Mouse (Mus musculus) CD8-positive naive resting alpha-beta T cell, adult 2 months (primary cell): ENCODE measurements at regions not wholly inside any gene's neighbourhood (a gene's known extent, or its start where the extent isn't known, plus 50 kb on each side); places are given as distances from the start of the nearest gene placed in this dataset.
"Not testable (repeated sequence)": the region's sequence is repeated elsewhere in the genome, so short reads cannot be mapped to it uniquely, and the experiment has no call there.

Source experiments
- DNase-seq, 2 experiments: peaks; one replicate each; pipeline ENCODE4 v3.0.0; 2022; ENCODE audit warnings: low read depth in 2 of 2, low spot score in 2 of 2

DNA sequence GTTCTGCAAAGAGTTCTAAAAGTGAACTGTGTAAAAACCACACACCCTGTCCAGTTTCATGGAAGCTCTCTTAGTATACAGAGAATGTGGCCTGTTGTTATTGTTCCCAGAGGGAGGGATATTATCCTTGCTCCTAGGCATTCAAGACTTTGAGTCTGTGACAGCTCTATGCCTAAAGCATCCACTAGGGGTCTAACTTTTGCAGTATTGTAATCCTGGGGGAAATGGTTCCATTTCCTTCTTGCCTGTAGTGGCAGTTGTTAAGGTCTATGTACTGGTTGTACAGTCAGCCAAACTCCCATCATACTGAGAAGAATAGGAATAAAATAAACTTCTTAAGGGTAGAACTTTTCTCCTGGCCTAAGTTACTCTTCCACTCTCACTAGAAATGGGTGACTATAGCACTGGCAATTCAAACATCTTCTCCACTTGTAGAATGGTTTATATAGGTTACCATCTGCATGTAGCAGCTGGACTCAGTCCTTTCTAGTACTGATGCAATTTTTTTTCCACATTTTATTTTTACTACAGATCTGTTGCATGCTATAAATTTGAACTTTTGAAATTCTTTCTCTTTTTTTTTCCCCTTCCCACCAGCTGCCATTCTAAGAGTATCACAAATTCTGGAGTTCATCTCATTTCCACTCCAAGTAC is 51.4 kb upstream of the Dpt start:
- peak in 1 of 2 experiments; percentile 3 for DNase-seq

DNA sequence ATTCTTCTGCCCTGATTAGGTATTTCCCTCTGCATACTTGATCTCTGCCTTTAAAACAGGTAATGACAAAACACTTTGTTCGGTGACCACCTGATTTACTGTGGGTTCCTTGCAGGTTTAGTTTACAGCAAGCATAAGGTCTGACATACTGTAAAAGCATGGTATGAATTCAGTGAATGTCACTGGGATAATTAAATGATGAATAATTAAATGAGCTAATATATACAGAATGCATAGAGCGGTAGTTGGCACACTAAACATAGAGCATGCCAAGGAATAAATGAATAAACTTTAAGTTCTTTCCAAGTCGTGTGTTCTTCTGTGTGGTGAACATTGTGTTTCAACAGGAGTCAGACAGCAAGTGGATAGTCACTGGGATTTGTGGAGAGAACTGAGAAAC is 51.9 kb upstream of the Dpt start:
- DNase-seq, result no peak

DNA sequence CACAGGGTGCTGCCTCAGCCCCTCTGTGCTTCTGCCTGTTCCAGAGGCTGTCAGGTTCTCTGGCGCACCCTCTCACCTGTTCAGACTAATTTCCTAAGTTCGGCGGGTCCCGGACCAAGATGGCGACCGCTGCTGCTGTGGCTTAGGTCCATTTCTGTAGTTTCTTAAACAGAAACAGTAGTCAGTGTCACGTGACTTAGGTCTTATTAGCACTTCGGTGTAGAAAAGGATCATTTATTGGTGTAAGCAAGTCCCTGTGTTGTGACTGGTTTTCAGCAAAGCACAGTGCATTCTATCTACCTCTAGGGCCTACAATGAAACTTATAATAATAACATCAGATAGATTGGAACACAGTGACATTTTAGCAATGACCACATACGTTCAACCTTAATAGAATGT is 53.5 kb upstream of the Dpt start:
- not testable (repeated sequence) for DNase-seq

DNA sequence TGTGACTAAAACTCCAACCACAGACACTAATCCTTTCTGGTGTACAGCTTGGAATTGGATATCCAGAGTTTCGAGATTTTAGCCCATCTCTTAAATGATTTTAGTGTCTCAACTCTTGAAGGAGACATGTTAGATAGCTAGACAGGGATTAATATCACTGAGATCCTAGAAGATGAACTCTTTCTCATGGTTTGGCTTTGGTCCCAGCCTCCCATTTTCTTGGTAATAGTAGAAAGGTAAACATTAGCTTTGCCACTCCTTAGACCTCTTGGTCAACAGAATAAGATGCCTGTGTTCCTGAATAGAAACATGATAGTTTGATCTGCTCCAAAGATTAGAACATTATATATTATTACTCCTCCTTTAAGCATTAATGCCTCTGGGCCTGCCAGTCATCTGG is 60.8 kb upstream of the Dpt start:
- no peak for DNase-seq

DNA sequence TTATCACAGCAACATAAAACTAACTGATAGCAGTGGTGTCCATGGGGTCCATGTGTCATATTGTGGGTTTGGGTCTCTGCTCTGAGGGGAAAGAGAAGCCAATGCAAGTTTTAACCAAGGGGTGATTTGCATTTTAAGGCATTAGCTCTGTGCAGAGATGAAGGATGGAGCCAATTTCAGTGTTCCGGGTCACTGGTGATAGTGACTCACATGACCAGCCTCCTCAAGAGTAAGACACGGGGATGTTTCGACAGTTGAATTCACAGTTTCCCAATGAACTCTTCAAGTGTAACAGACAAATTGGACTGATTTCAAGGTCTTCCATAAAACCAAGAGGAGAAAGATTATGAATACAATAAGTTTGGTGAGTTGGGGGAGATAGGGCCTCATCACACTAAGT is 62.7 kb upstream of the Dpt start:
- DNase-seq, result no peak

DNA sequence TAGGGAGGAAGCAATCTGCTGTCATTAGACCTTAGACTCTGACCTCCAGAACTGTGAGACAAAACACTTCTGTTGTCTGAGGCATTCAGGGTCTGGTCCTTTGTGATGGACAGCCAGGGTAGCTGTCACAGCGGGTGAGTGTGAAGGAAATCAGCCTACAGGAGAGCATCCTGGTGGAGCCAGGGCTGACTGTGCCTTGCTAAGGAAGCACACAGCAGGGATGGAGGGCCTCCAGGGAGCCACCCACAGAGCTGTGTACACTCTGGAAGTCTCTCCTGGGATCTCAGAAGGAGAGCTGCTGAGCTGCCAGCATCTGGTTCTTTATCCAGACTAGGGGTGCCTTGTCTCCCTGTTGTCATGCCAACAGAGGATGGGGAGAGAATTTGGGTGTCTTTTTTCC is 74.4 kb upstream of the Dpt start:
- no peak for DNase-seq

DNA sequence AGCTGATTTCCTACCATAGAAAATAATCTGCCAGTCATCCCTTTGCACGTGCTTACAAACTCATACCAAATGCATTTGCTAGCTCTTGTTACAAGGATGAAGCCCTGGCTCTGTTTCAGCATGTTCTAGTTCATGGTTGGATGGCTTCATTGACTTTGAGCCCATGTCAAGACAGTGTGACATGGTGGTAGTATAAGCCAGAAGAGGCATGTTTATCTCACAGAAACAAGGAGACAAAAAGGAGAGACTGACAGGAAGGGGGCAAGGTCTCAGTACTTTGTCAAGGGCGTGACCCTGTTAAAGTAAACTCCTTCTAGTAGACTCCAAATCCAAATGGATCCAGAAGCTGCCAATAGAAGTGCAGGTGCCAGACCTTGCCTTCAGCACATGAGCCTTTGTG is 81.5 kb upstream of the Dpt start:
- no peak for DNase-seq

DNA sequence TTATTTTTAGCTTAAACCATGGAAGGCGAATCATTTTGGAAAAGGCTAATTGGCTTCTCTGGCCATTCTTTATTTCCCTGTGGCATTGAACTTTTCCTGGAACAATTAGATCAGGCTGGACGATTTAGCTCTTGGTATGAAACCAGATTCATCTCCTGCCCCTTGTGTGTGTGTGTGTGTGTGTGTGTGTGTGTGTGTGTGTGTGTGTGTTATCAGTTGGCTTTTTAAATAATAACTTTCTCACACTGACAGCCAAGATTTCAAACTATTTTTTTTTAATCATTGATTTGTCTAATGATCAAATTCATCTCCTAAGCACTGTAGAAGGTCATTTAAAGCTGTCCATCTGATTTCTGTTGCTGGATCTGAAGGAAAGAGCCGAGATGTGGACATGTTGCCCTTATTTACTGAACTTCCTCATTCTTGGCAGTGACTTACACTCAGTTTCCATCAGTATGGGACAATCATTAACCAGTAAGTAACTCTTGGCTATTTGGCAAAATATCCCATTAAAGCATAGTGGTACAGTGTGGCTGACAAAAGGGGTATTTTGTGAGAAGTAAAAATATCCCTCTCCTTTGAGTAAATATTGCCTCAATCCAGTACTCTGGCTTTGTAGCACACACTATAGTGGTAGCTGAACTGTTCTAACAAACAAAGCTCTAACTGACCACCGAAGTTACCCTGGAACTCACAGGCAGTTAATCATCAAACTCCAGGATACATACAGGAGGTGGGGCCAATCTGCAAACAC is 82.5 kb upstream of the Dpt start:
- no peak for DNase-seq

DNA sequence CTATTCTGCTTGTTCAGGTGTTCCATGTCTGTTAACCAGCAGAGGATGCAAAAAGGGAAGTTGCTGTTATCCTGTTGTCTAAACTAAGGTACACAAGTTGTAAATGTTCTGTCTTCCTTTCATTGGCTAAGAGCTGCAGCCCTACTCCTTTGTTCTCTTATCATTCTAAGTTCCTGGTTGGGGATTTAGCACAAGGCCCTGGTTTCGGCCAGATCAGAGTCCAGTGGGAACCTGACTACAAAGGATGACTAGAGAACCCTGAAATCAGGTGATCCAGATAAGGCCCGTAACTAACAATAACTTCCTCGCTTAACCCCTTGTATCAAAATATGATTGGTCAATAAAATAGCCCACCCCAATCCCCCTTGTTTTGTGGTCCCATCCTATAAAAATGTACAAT is 83.9 kb upstream of the Dpt start:
- DNase-seq, result no peak

DNA sequence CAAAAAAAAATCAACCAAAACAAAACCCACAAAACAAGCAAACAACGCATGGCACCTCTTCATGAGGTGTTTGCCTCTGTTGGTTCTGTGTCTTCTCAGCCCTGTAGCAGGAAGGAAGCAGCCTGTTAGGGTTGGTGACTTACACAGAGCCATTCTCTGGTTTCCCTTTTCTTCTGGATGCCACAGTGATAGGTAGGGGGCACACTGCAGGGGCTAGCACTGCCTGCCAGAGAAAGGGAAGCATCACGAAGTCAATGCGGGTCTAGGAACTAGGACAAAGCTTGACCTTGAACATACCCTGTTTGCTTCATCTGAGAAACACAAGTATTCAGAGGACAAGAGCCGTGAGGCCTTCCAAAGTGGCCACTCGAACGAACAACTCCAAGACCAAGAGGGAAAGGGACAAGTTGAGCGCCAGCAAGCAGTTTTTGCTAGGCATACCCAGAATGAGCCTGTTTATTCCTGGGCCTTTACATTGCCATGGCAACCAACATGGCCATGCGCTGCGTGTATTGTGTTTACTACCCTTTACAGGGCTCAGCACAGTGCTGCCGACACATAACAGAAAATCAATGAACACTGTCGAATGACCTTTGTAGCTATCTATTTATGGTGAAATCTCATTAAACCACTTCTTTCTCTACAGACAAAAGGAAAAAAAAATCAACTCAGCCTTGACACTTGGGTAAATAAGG is 91.9 kb upstream of the Dpt start:
- no peak for DNase-seq

DNA sequence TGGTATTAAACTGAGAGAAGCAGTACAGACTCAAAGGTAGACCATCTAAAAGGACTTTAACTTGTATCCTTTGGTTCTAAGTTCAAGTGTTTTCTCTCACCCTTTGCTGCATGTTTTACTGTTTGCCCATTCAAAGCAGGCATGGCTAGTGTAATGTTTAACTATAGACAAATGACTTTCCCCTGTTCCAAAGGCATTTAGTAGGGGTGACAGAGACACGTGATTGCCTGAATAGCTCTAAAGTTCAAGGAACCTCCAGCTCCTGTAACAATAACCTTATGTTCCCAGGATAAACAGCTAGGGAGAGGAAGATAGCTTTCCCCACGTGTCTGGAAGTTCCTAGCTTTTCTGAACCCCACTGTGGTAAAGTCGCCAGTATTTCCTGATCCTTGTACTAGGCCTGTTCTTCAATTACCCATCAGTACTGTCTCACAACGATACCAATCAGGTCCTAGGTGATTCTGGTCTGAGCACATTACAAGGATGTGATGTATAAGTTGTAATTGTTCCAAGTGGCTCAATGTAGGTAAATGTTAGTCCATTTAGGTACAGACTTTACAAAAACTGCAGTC is 92.8 kb upstream of the Dpt start:
- DNase-seq, result no peak

DNA sequence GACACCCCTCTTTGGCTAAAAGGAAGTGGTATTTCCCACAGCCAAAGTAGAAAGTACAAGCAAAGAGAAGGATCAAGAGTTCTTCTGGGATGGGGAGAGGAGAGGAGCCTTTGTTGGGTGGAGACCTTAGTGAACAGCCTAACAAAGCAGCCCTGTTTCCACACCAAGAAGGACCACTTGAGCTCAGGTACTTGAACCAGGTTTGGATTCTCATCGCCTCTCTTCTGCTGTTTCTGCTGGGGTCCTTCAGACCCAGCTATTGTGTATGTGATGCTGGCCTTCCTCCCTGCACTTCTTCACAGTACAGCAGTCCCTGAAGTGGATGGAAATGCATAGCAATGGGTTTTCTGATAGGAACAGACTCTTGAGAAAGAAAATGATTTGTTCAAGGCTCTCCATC is 106.4 kb upstream of the Dpt start:
- no peak for DNase-seq

DNA sequence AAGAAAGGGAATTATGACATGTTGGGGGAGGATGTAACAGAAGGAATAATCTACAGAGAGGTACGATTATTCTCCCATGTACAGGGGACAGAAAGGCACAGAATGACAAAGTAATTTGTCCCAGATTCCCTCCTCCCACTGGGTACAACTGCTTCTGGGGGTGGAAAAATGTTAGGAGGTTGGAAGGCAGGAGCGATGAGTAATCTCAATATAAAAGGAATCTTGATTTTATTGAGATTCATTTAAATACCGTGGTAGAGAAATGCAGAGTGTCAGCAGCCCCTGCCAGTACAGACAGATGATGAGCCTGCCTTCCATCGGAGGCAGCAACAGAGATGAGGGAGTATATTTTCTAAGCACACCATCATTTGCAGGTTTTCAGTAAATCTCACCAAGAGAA is 107.1 kb upstream of the Dpt start:
- DNase-seq, result no peak

DNA sequence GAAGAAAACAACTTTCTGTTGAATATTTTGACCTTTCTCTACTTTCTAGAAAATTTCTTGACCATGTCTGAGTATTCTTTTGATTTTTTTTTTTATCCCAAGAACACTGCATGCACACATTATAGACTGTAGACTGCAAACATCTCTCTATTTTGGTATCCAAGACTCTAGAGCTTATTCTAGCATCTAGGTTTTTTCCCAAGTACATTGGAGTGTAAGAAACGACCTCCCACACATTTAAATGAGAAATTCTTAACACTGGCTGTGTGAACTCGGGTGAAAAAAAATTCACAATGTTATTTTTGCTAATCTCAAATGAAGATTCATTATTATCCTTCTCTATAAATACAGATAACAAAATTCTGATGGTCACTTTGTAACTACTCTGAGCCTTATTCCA is 112.0 kb upstream of the Dpt start:
- no peak for DNase-seq

DNA sequence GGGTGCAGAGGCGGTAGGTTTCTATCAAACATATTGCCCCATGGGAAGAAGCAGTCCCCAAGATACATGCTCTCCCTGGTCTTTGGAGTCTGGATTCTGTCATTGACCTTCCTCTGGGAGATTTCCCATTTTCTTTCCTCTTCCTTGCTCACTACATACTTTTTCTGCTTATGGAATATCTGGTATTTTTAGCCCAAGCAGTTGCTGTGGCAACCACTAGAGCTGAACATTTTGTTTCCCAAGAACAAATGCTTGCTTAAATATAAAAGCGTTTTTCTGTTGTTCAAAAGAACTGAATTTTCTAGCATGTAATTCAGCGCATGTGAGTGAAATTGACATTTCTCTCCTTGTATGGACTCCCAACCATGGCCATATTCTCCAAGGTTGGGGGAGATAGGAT is 112.7 kb upstream of the Dpt start:
- DNase-seq, result no peak

DNA sequence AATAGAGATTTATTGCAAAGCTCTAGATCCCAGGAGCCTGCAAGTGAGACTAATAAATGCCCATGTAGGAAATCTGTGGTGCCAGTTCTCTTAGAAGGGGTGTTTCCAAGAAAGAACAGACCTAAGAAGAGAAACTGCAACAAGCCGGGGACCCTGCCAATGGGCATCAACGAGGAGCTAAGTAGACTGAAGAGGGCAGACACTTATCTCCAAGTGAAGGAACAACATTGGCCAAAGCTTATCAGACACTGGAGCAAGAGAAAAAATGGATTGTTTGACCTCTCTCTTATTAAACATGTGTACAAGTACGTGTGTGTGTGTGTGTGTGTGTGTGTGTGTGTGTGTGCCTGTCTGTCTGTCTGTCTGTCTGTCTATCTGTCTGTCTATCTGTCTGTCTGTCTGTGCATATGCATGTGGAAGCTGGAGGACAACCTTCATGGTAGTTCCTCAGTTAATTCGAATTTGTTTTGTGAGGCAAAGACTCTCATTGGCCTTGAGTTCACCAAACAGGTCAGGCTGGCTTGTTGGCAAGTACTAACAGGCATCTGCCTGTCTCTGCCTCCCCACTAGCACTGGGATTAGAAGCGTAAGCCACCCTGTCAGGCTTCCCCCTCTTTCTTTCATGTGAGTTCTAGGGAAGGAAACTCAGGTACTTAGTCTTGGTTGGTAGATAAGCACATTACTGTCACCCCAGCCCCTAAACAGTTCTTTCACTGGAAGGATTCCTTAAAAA is 113.4 kb upstream of the Dpt start:
- no peak for DNase-seq

DNA sequence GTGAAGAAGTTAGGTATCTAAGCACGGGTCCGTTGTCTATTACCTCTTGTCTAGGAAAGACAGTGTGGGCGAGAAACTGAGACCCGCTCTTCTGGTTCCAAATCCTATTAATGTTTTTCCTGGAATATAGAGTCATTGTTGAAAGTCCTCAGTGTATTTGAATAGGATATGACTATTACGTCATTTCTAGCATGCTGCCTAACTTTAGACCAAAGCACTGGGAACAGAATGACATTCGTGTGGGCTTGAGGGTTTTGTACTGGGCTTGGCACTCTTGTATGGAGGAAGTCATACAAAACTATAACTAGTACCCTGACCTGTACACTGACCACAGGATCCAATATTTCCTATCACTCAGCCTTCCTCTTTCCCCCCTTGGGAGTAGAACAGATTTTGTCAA is 114.0 kb upstream of the Dpt start:
- DNase-seq, result no peak

DNA sequence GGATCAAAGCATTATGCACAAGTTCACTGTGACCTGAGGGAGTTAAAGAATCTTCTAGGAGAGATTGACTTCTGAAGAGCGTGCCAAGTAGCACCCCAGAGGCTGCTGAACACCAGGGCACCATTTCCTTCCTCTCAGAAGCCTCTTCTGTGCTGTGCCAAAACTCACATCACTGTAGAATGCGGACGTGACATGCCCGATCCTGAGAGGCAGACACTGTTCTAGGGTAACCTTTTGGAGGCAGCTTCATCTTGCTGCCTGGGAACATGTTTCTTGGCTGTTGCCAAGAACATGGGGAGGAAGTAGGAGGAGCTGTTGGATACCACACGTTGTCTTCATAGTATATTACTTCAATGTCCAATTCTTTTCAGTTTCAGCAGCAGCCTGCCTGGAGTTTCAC is 114.9 kb upstream of the Dpt start:
- DNase-seq, result no peak

DNA sequence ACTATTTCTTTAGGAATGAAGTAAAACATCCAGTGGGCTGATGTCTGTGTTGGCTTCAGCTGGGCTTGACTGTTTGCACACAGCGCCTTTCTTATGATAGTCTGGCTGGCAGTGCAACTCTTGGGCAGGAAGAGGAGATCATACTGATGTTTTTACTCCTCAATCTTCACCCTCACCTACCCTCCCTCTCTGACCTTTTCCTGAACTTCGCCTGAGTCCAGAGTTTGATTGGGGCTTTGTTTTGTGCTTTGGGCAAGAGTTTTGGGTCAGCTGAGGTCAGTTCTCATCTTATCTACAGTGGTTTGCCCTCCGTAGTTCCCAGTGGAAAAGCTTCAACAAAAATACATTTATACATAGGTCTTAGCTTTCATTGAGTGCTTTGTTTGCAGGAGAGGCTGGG is 118.1 kb upstream of the Dpt start:
- no peak for DNase-seq

DNA sequence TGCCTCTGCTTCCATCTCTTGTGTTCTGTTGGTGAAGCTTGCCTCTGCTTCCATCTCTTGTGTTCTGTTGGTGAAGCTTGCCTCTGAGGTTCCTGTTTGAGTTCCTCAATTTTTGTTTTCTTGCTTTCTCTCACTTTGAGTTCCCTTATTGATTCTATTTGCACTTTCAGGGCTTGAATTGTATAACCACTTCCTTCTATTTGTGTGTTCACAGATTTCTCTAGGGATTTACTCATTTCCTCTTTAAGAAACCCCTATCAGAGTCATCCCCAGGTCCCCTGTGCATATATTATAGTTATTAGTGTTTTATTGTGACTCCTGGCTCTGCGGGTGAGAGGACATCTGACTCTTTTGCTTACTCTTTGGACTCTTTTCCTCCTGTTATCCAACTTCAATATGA is 144.2 kb upstream of the Dpt start:
- no peak for DNase-seq

DNA sequence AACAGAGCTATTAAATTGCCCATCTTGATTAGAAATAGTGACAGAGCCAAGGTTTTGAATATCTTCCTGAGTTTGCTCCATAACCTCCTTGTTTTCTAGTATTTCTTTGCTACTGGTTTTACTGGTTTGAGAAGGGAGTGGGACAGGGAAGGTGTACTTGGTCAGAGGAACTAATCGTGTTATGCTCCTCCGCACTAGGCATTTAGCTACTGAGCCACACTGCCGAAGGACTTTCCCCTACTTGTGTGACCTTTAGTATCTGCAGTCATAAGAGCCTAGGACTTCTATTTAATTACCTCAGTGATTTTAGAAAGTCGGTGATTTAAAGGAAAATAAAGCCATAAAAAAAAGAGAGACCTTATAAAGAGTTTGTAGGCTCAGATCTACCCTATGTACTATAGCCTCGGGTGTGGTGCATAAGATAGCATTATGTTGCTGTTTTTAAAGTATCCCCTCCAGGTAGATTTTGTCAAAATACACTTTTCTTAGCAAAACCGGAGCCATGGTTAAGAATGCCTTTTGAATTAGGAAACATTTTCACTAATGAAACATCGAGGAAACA is 158.5 kb upstream of the Dpt start:
- DNase-seq, result no peak
